Mouse (Mus musculus) liver, embryonic 16.5 days (tissue): ENCODE data around the gene Lpar2. TPM values are rescaled to one million over a fixed set of nuclear protein-coding genes. Genes with fewer than 3 reads are reported as not detected.
A peak's percentile ranks its signal among the peaks of the same experiment; 100 is the strongest.

Experiments used
- ATAC-seq: fragments of 200-750 bp; cut with Nextera tagmentation; 2 replicates; pipeline ENCODE4 v1.8.0; 2017; ENCODE audit warnings: low read depth, mild to moderate bottlenecking, moderate number of reproducible peaks, moderate library complexity
- H3K27ac ChIP-seq: fragments of 300-500 bp; sonication (generic); 2 replicates; pipeline ENCODE4 v1.5.1; 2014; ENCODE audit warnings: mild to moderate bottlenecking, low read length
- H3K27me3 ChIP-seq: fragments of 300-500 bp; sonication (generic); 2 replicates; pipeline ENCODE4 v1.6.1; 2014; ENCODE audit warnings: low read depth, low read length, mixed read lengths; ENCODE audit not compliant: control insufficient read depth, insufficient read depth
- H3K36me3 ChIP-seq: fragments of 300-500 bp; sonication (generic); 2 replicates; pipeline ENCODE4 v1.6.1; 2014; ENCODE audit warnings: mild to moderate bottlenecking; ENCODE audit not compliant: control insufficient read depth, insufficient read depth
- H3K4me1 ChIP-seq: fragments of 300-500 bp; sonication (generic); 2 replicates; pipeline ENCODE4 v1.6.1; 2014; ENCODE audit warnings: low read depth, low read length, mixed read lengths; ENCODE audit not compliant: control insufficient read depth
- H3K4me2 ChIP-seq: fragments of 300-500 bp; sonication (generic); 2 replicates; pipeline ENCODE4 v1.6.1; 2014; ENCODE audit warnings: low read depth, low read length, mixed read lengths
- H3K4me3 ChIP-seq: fragments of 300-500 bp; sonication (generic); 2 replicates; pipeline ENCODE4 v1.5.1; 2014; ENCODE audit warnings: low read depth, mild to moderate bottlenecking, low read length
- H3K9ac ChIP-seq: fragments of 300-500 bp; sonication (generic); 2 replicates; pipeline ENCODE4 v1.6.1; 2014; ENCODE audit warnings: low read depth, low read length
- H3K9me3 ChIP-seq: fragments of 300-500 bp; sonication (generic); replicated peaks from 2 replicates; pipeline ENCODE4 v1.6.1; 2016; ENCODE audit warnings: low read length; ENCODE audit not compliant: control insufficient read depth
- WGBS: fragments of 180-500 bp; shearing (Covaris S2); extraction: QIAGEN DNeasy Blood & Tissue Kit; methylation state at CpG from one replicate; pipeline ENCODE4 v1.1.7; 2014; ENCODE audit not compliant: insufficient replicate concordance; 5-methylcytosine and 5-hydroxymethylcytosine counted together
- polyA plus RNA-seq: library from polyadenylated mRNA; unstranded; fragments of >200 nt; fragmentation: Nextera tagmentation; extraction: Ambion mirVana; gene quantifications from 2 replicates; pipeline ENCODE4 v1.2.1, GENCODE M21; 2015

The Lpar2 gene
- 0.05 and 0.07 TPM in 2 replicates for polyA plus RNA-seq

DNA sequence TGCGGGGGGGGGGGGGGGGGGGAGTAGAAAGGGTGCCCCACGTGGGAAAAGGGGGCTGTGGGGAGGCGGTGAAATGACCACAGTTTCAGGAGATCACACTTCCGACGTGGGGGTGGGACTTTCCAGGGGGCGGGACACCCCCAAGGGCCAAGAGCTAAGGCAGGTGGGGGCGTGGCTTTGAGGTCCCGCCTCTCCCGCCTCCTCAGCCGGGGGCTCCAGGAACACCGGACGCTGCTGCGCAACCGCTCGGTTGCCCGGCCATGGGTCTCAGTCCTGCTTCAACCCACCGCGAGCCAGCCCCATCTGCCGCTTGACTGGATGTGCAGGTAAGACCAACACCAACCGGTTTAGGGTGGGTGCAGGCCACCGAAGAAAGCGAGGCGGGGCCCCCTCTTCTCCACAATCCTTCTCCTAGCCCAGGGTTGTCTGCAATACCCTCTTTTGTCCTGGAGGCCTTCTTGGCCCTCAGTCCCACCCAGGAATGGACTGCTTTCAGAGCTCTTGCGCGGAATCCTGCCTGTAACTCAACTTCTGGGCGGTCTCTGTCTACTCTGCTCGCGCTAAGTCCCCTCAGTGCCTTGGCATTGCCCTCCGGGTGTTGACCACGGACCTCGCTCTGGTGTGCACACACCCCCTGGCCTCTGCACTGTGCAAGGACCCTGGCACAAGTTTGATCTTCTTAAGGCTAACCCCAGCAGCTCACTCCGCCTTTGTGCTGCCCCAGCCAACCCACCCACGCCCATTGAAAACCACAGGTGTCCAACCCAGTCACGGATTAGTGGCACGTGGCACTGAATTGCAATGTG lies at the start of gene Lpar2:
TSS of gene Lpar2 (plus strand) at position 44 of the 806 bp plus-strand sequence.
- ATAC-seq, result peak; percentile 70
- H3K4me2 ChIP-seq, result peak within 1 kb of the TSS; percentile 76
- H3K9ac ChIP-seq, result peak within 1 kb of the TSS; percentile 44; the same call in 1 of the 2 replicates
- H3K4me3 ChIP-seq, result peak within 1 kb of the TSS; percentile 59
- no peaks in the 10 kb centered on the region for H3K36me3 ChIP-seq
- WGBS, result 4% methylated on average over 27 of the region's 35 CpGs
- H3K27me3 ChIP-seq, result no peaks in the 10 kb centered on the region
- H3K9me3 ChIP-seq, result no peaks in the 10 kb centered on the region
- peaks cover 6% of the 10 kb centered on the region for H3K4me1 ChIP-seq
- no peak within 1 kb of the TSS for H3K27ac ChIP-seq

DNA sequence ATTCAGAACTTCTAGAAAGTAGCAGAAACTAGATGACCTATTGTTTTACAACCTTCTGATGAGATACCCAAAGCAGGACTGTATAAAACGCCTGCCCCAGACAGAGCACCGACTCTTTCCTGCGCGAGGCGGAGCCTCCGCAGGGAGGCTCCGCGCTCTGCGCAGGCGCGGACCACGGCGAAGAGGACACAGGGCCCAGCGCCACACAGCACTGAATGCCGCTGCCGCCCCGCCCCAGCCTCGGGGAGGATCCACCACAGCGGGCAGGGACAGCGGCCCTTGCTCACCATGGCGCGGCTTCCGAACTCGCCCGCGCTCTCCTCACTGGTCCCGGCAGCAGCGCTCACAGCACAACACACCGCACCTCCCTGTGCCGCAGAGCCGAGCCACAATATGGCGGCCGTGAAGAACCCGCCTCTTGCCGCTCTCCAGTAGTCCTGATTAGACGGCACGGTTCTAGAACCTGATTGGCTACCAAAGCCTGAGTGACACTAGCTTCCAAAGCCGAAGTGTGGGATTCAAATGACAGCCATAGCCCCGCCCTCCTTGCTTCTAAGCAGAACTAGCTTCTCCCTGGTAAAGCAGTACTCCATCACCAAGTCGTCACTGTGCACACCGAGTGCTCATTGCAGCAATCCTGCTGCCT lies 47.6 kb upstream of the Lpar2 start, which contains the start of gene Gm20422:
TSS of gene Gm20422 (minus strand) at position 384 of the 646 bp plus-strand sequence.
- no peaks in the 10 kb centered on the region for H3K9me3 ChIP-seq
- H3K4me2 ChIP-seq, result peak within 1 kb of the TSS; percentile 80
- WGBS, result 0% methylated on average over 41 of the region's 41 CpGs
- peak; percentile 98 for ATAC-seq
- peak within 1 kb of the TSS; percentile 99 for H3K27ac ChIP-seq
- no peaks in the 10 kb centered on the region for H3K36me3 ChIP-seq
- H3K4me3 ChIP-seq, result peak within 1 kb of the TSS; percentile 81
- no peaks in the 10 kb centered on the region for H3K27me3 ChIP-seq
- H3K9ac ChIP-seq, result peak within 1 kb of the TSS; percentile 91
- peaks cover 25% of the 10 kb centered on the region for H3K4me1 ChIP-seq

DNA sequence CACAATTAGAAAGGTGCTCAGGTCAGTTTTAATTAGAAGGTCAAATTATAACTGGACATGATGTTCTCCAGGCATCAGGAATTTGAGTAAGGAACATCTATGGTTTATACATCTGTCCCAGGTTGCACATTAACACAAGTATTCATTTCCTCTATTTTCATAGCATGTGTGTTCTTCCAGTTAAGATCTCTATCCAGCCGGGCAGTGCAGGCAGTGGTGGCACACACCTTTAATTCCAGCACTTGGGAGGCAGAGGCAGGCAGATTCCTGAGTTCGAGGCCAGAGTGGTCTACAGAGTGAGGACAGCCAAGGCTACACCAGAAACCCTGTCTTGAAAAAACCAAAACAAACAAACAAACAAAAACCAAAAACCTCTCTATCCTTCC lies 47.1 kb upstream of the Lpar2 start:
- WGBS, result 31% methylated on average over 2 of the region's 2 CpGs
- H3K4me2 ChIP-seq, result peak overlapping the region; percentile 80
- no peaks in the 10 kb centered on the region for H3K36me3 ChIP-seq
- H3K27me3 ChIP-seq, result no peaks in the 10 kb centered on the region
- H3K4me3 ChIP-seq, result peak overlapping the region; percentile 81
- no peaks in the 10 kb centered on the region for H3K9me3 ChIP-seq
- peak overlapping the region; percentile 24 for H3K9ac ChIP-seq
- peaks cover 25% of the 10 kb centered on the region for H3K4me1 ChIP-seq
- ATAC-seq, result no peak
- peak overlapping the region; percentile 99; the same call in 1 of the 2 replicates for H3K27ac ChIP-seq

DNA sequence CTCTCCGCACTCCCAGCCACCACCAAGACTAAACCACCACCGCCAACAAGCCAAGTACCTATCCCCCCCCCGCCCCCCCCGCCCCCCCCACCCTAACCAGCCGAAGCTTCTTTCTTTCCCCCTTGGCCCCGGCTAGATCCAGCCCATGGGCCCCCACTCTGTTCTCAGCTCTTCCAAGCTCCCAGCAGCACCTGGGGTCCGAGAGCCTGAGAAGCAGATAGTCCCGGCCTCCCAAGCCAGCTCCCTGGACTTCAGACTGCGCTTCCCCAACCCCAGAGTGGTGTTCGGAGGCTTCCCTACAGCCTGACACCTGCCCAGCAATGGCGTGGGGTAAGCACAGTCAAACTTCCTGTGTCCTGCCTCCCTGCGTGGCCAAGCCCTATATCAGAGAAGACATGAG lies 45.1 kb upstream of the Lpar2 start:
- no peak for ATAC-seq
- Histone ChIP-seq H3K4me2 (no peak overlapping the region), H3K27me3 (no peaks in the 10 kb centered on the region), H3K4me3 (no peak overlapping the region), H3K4me1 (peaks cover 21% of the 10 kb centered on the region), H3K36me3 (no peaks in the 10 kb centered on the region), H3K9me3 (no peaks in the 10 kb centered on the region), H3K9ac (no peak overlapping the region), H3K27ac (no peak overlapping the region)
- WGBS, result 68% methylated on average over 8 of the region's 12 CpGs

DNA sequence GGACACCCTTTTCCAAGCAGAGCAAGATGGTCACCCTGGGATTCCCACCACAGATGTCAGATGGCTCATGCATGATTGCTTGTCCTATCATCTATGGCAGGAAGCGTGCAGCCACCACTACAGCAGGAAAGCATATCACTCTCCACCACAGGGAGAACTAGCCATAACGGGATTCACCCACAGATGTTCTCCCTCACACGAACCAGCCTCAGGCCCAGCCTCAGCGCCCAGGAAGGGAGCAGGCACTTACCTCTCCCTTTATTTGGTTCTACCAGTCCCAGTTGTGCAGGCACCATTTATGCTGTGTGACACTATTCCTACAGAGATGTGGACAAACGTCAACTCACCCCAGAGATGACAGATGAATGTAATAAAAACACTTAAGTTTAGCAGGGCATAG lies 33.1 kb upstream of the Lpar2 start:
- H3K27me3 ChIP-seq, result no peaks in the 10 kb centered on the region
- peaks cover 23% of the 10 kb centered on the region for H3K4me1 ChIP-seq
- no peak overlapping the region for H3K9ac ChIP-seq
- 34% methylated on average over 5 of the region's 5 CpGs for WGBS
- no peak overlapping the region for H3K27ac ChIP-seq
- no peak overlapping the region for H3K4me3 ChIP-seq
- H3K36me3 ChIP-seq, result peaks cover 7% of the 10 kb centered on the region
- H3K9me3 ChIP-seq, result no peaks in the 10 kb centered on the region
- no peak for ATAC-seq
- no peak overlapping the region for H3K4me2 ChIP-seq

DNA sequence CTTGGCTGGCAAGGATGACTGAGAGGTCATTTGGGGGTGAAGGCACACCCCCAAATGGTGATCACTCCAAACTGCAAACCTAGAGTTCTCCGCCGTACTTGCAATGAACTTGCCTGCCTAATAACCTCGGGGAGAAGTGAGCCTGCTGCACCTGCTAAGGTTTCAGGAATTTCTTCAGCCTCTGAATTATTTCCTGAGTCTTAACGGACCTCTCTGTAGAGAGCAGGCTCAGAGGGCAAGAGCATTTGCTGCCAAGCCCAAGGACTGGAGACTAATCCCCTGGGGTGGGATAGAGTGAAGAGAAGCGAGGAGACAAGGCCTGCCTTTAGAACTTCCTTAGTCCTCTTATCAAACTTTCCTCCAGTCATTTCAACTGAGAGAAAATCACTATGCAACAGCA lies 32.5 kb upstream of the Lpar2 start:
- WGBS, result 43% methylated on average over 5 of the region's 5 CpGs
- Histone ChIP-seq H3K27ac (no peak overlapping the region; the same call in 1 of the 2 replicates), H3K9me3 (no peaks in the 10 kb centered on the region), H3K9ac (peak overlapping the region; percentile 1; the same call in 1 of the 2 replicates), H3K4me3 (peak overlapping the region; percentile 100), H3K4me1 (peaks cover 23% of the 10 kb centered on the region), H3K27me3 (no peaks in the 10 kb centered on the region), H3K4me2 (peak overlapping the region; percentile 79), H3K36me3 (peaks cover 13% of the 10 kb centered on the region)
- no peak for ATAC-seq

DNA sequence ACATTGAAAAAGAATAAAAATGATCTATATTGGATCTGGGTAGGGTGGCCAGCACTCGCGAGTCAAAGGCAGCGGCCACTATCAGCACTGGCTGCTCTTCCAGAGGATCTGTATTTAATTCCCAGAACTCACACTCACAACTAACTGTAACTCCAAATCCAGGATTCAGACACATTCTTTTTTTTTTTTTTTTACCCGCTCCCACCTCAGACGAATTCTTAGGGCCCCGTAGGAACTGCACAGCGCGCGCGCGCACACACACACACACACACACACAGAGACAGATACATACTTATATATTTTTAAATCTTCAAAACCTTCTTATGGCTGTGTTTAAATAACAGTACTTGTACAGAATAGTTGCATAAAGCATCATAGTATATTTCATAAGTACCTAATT lies 31.9 kb upstream of the Lpar2 start:
- Histone ChIP-seq H3K4me2 (peak overlapping the region; percentile 79), H3K9me3 (no peaks in the 10 kb centered on the region), H3K27me3 (no peaks in the 10 kb centered on the region), H3K4me1 (peaks cover 23% of the 10 kb centered on the region), H3K4me3 (peak overlapping the region; percentile 100), H3K27ac (peak overlapping the region; percentile 100), H3K36me3 (peaks cover 19% of the 10 kb centered on the region), H3K9ac (peak overlapping the region; percentile 94)
- ATAC-seq, result no peak
- 10% methylated on average over 11 of the region's 11 CpGs for WGBS

DNA sequence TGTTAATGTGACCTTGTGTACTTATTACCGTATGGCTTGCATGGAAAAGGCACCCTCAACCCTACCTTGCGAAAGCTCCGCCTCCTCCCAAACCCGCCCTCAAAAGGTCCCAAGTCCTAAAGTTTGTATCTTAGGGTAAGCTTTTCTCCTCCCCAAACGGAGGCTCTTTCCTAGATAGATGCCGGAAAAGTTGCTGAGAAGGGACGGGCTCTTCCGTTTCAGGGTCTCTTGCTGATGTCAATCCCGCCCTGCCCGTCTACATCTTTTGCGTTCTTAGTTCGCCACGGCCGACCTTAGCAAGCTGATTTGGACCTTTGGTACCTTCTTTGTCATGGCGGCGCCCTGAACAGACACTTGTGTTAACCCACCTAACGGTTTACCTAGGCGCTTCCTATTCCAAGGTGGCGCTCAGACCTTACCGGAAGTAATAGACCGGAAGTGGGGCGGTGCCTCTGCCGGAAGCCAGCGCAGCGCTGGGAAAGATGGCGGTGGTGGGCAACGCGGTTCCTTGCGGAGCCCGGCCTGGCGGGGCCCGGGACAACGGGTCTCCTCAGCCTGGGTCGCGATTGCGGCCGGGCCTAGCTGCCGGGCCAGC lies 31.4 kb upstream of the Lpar2 start, which contains the start of the genes Atp13a1 and Zfp866:
TSS of gene Atp13a1 (plus strand) at position 391 of the 595 bp plus-strand sequence.
TSS of gene Zfp866 (minus strand) at position 406 of the 595 bp plus-strand sequence.
- WGBS, result under 1% methylated on average over 38 of the region's 38 CpGs
- Histone ChIP-seq H3K27ac (peak within 1 kb of the TSS; percentile 100), H3K9ac (peak within 1 kb of the TSS; percentile 94), H3K9me3 (no peaks in the 10 kb centered on the region), H3K4me3 (peak within 1 kb of the TSS; percentile 100), H3K36me3 (peaks cover 19% of the 10 kb centered on the region), H3K27me3 (no peaks in the 10 kb centered on the region), H3K4me1 (peaks cover 23% of the 10 kb centered on the region), H3K4me2 (peak within 1 kb of the TSS; percentile 85)
- peak; percentile 94 for ATAC-seq
